Mouse (Mus musculus) MEL (cell line): ENCODE measurements at regions not wholly inside any gene's neighbourhood (a gene's known extent, or its start where the extent isn't known, plus 50 kb on each side); places are given as distances from the start of the nearest gene placed in this dataset.

Experiments
- DNase-seq: peaks from one replicate; pipeline ENCODE4 v3.0.0; 2011; ENCODE audit warnings: low read depth, low spot score
- H3K27ac ChIP-seq: 2 replicates; pipeline ENCODE4 v1.5.1; 2012; ENCODE audit warnings: low read depth, mild to moderate bottlenecking, control low read depth, low read length, moderate library complexity; ENCODE audit not compliant: control insufficient read depth
- H3K27me3 ChIP-seq, 2 experiments: fragments of 150-350 bp in 1 of 2; sonication (generic) in 1 of 2; 2 replicates each; pipeline ENCODE4 v1.6.1; 2012; ENCODE audit warnings: low read length in 2 of 2, mild to moderate bottlenecking in 2 of 2, improper control_type of control experiment in 1 of 2, moderate library complexity in 1 of 2; ENCODE audit not compliant: insufficient read depth in 2 of 2, control insufficient read depth in 1 of 2
- H3K36me3 ChIP-seq, 2 experiments: 2 replicates each; pipeline ENCODE4 v1.6.1; 2012 to 2014; ENCODE audit warnings: low read length in 2 of 2, improper control_type of control experiment in 1 of 2, inconsistent platforms in 1 of 2, mild to moderate bottlenecking in 1 of 2; ENCODE audit not compliant: insufficient read depth in 2 of 2, control insufficient read depth in 1 of 2
- H3K4me1 ChIP-seq, 2 experiments: fragments of 150-350 bp in 1 of 2; sonication (generic) in 1 of 2; 2 replicates each; pipeline ENCODE4 v1.6.1; 2012; ENCODE audit warnings: low read length in 2 of 2, improper control_type of control experiment in 1 of 2, mild to moderate bottlenecking in 1 of 2; ENCODE audit not compliant: insufficient read depth in 2 of 2, control insufficient read depth in 1 of 2
- H3K4me3 ChIP-seq, 2 experiments: fragments of 150-350 bp in 1 of 2; sonication (generic) in 1 of 2; 2 replicates each; pipeline ENCODE4 v1.5.1; 2012; ENCODE audit warnings: low read depth in 2 of 2, low read length in 2 of 2, mild to moderate bottlenecking in 2 of 2, moderate library complexity in 2 of 2, control low read depth in 1 of 2, improper control_type of control experiment in 1 of 2; ENCODE audit not compliant: control insufficient read depth in 1 of 2, insufficient read depth in 1 of 2
- H3K79me2 ChIP-seq: 2 replicates; pipeline ENCODE4 v1.6.1; 2012; ENCODE audit warnings: mild to moderate bottlenecking, low read length, moderate library complexity; ENCODE audit not compliant: control insufficient read depth, poor library complexity, insufficient read depth
- H3K9ac ChIP-seq: 2 replicates; pipeline ENCODE4 v1.6.1; 2012; ENCODE audit warnings: low read depth, mild to moderate bottlenecking, control low read depth, low read length, moderate library complexity; ENCODE audit not compliant: control insufficient read depth, poor library complexity, severe bottlenecking
- H3K9me3 ChIP-seq: fragments of 150-350 bp; sonication (generic); replicated peaks from 2 replicates; pipeline ENCODE4 v1.6.1; 2012; ENCODE audit warnings: mild to moderate bottlenecking, low read length, improper control_type of control experiment, moderate library complexity; ENCODE audit not compliant: insufficient read depth
- BHLHE40 ChIP-seq: IDR thresholded peaks from 2 replicates; pipeline ENCODE4 v1.6.1; 2012; ENCODE audit warnings: low read depth, mild to moderate bottlenecking, inconsistent platforms, low read length, improper control_type of control experiment, borderline replicate concordance
- CHD2 ChIP-seq: IDR thresholded peaks from 2 replicates; pipeline ENCODE4 v1.6.1; 2011; ENCODE audit warnings: low read length, improper control_type of control experiment
- CTCF ChIP-seq, 3 experiments: IDR thresholded peaks in 2 of 3; conservative IDR thresholded peaks in 1 of 3; 2 replicates each; pipeline ENCODE4 v1.5.1; 2011 to 2012; ENCODE audit warnings: low read length in 3 of 3, low read depth in 2 of 3, mild to moderate bottlenecking in 2 of 3, improper control_type of control experiment in 1 of 3, inconsistent platforms in 1 of 3, mixed read lengths in 1 of 3, moderate library complexity in 1 of 3; ENCODE audit not compliant: control insufficient read depth in 1 of 3, insufficient read depth in 1 of 3, poor library complexity in 1 of 3, severe bottlenecking in 1 of 3
- E2F4 ChIP-seq: IDR thresholded peaks from 2 replicates; pipeline ENCODE4 v1.6.1; 2011; ENCODE audit warnings: low read depth, low read length, improper control_type of control experiment, borderline replicate concordance
- ELF1 ChIP-seq: IDR thresholded peaks from 2 replicates; pipeline ENCODE4 v1.6.1; 2014; ENCODE audit warnings: low read depth, mild to moderate bottlenecking, inconsistent platforms, low read length, improper control_type of control experiment, moderate library complexity
- EP300 ChIP-seq, 2 experiments: IDR thresholded peaks; 2 replicates each; pipeline ENCODE4 v1.6.1; 2011; ENCODE audit warnings: improper control_type of control experiment in 2 of 2, low read length in 2 of 2, low read depth in 1 of 2, mild to moderate bottlenecking in 1 of 2
- HCFC1 ChIP-seq: IDR thresholded peaks from 2 replicates; pipeline ENCODE4 v1.6.1; 2012; ENCODE audit warnings: low read depth, mild to moderate bottlenecking, inconsistent platforms, low read length, improper control_type of control experiment, moderate library complexity
- JUND ChIP-seq: IDR thresholded peaks from 2 replicates; pipeline ENCODE4 v1.6.1; 2011; ENCODE audit warnings: low read depth, mild to moderate bottlenecking, improper control_type of control experiment, low read length
- KAT2A ChIP-seq: conservative IDR thresholded peaks from 2 replicates; pipeline ENCODE4 v1.6.1; 2012; ENCODE audit warnings: low read depth, low read length, improper control_type of control experiment, inconsistent platforms
- MAFK ChIP-seq: IDR thresholded peaks from 2 replicates; pipeline ENCODE4 v1.6.1; 2011; ENCODE audit warnings: low read depth, mild to moderate bottlenecking, low read length, improper control_type of control experiment, borderline replicate concordance
- MAZ ChIP-seq: IDR thresholded peaks from 2 replicates; pipeline ENCODE4 v1.6.1; 2012; ENCODE audit warnings: low read depth, mild to moderate bottlenecking, inconsistent platforms, low read length, improper control_type of control experiment
- MYB ChIP-seq: IDR thresholded peaks from 2 replicates; pipeline ENCODE4 v1.6.1; 2011; ENCODE audit warnings: mild to moderate bottlenecking, low read depth, low read length, improper control_type of control experiment
- NELFE ChIP-seq: IDR thresholded peaks from 2 replicates; pipeline ENCODE4 v1.6.1; 2011; ENCODE audit warnings: low read depth, low read length, improper control_type of control experiment
- POLR2AphosphoS2 ChIP-seq: IDR thresholded peaks from 2 replicates; pipeline ENCODE4 v1.6.1; 2011; ENCODE audit warnings: low read length, improper control_type of control experiment
- POLR2AphosphoS5 ChIP-seq: IDR thresholded peaks from 2 replicates; pipeline ENCODE4 v1.6.1; 2012; ENCODE audit warnings: low read depth, borderline replicate concordance, mild to moderate bottlenecking, inconsistent platforms, low read length, moderate library complexity, mixed read lengths
- RAD21 ChIP-seq: IDR thresholded peaks from 2 replicates; pipeline ENCODE4 v1.6.1; 2011; ENCODE audit warnings: mild to moderate bottlenecking, low read depth, low read length, improper control_type of control experiment
- RCOR1 ChIP-seq: IDR thresholded peaks from 2 replicates; pipeline ENCODE4 v1.6.1; 2012; ENCODE audit warnings: low read depth, mild to moderate bottlenecking, inconsistent platforms, low read length, improper control_type of control experiment
- SMC3 ChIP-seq: IDR thresholded peaks from 2 replicates; pipeline ENCODE4 v1.6.1; 2011; ENCODE audit warnings: low read depth, low read length, improper control_type of control experiment
- TAL1 ChIP-seq: IDR thresholded peaks from 2 replicates; pipeline ENCODE4 v1.6.1; 2012; ENCODE audit warnings: mild to moderate bottlenecking, inconsistent platforms, low read length, moderate library complexity, mixed read lengths
- UBTF ChIP-seq: IDR thresholded peaks from 2 replicates; pipeline ENCODE4 v1.6.1; 2012; ENCODE audit warnings: low read depth, mild to moderate bottlenecking, inconsistent platforms, low read length, improper control_type of control experiment, moderate library complexity, borderline replicate concordance; ENCODE audit not compliant: insufficient read depth
- USF1 ChIP-seq: IDR thresholded peaks from 2 replicates; pipeline ENCODE4 v1.6.1; 2014; ENCODE audit warnings: low read depth, mild to moderate bottlenecking, inconsistent platforms, low read length, improper control_type of control experiment, moderate library complexity
- USF2 ChIP-seq, 2 experiments: IDR thresholded peaks; 2 replicates each; pipeline ENCODE4 v1.6.1; 2011 to 2012; ENCODE audit warnings: improper control_type of control experiment in 2 of 2, low read length in 2 of 2, borderline replicate concordance in 1 of 2, inconsistent platforms in 1 of 2, low read depth in 1 of 2, mild to moderate bottlenecking in 1 of 2; ENCODE audit not compliant: insufficient read depth in 1 of 2
- ZKSCAN1 ChIP-seq: IDR thresholded peaks from 2 replicates; pipeline ENCODE4 v1.6.1; 2012; ENCODE audit warnings: low read depth, mild to moderate bottlenecking, inconsistent platforms, low read length, improper control_type of control experiment, moderate library complexity

DNA sequence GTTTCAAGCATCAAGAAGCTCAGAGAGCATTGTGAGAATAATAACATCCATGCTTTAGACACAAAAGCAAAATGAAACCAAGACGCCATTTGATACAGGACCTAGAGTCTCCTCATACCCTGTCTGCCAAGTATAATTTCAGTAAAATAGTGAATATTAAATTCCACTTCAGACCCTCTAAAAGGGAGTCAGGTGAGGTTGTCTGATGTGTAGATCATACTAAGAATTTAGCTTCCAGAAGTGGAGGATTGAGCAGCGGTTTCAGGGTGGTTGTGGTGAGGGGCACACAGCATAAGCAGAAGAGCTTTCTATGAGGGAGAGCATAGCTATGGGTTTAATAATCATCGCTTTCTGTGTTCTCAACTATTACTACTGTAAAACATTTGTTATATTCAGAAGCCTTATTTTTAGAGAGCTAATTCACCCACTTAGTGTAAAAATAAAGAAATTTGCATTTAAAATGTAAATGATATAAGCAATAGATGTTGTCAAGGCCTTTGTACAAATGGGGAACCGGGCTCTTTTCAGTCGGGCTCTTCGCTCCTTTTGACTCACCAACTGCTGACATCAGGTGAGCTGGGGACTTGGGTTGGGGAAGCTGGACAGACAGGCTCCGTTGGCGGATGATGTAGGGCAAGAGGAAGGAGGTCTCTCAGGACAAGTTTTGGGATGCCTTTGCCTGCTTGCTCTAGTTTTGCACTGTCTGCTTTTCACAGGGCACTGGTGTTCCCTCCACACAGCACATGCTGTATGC lies 85.2 kb upstream of the Ankrd1 start:
- Histone ChIP-seq H3K27me3 (no peaks in the 10 kb centered on the region), H3K9ac (no peak overlapping the region), H3K9me3 (no peaks in the 10 kb centered on the region), H3K4me1 (no peaks in the 10 kb centered on the region), H3K36me3 (no peaks in the 10 kb centered on the region), H3K79me2 (no peaks in the 10 kb centered on the region), H3K27ac (no peak overlapping the region), H3K4me3 (no peak overlapping the region)
- TF ChIP-seq NELFE (no peak), E2F4 (no peak), MAZ (no peak), BHLHE40 (no peak), HCFC1 (no peak), SMC3 (no peak), MYB (no peak), KAT2A (no peak), MAFK (no peak), ELF1 (no peak), UBTF (no peak), RCOR1 (no peak), USF1 (no peak), RAD21 (no peak)
- DNase-seq = no peak

DNA sequence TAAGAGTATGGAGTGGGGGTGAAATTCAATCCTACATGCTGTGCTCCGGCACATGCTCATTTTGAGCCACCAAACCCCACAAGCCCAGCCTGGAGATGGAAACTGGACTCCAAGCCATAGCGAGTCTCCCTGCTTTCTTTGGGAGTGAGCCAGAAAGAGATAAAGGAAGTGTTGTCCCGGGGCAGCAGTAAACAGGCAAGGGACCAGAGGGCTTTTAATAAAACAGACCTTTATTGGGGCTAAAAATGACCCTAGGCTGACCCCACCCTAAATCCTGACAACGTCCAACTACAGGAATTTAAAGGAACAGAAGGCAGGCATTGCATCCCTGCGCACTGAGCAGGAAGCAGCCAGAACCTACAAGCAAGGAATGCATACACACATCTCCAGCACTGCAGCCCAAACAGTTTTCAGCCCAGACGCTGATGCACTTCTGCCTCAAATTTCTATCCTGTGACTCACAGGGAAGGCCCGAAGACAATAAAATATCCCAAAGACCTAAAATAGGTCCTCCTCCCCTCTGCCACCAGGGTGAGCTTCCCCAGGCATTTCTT lies 87.9 kb upstream of the Ankrd1 start:
- Histone ChIP-seq H3K27ac (no peak overlapping the region), H3K36me3 (no peaks in the 10 kb centered on the region), H3K4me1 (no peaks in the 10 kb centered on the region), H3K9me3 (no peaks in the 10 kb centered on the region), H3K4me3 (no peak overlapping the region), H3K27me3 (no peaks in the 10 kb centered on the region), H3K79me2 (no peaks in the 10 kb centered on the region), H3K9ac (no peak overlapping the region)
- no peak for DNase-seq
- TF ChIP-seq USF2 (IDR thresholded peaks at IDR 0.05; ENCODE audit: borderline replicate concordance in 1 of 2, insufficient read depth in 1 of 2, low read depth in 1 of 2, low read length in 2 of 2) (no peak), CHD2 (no peak), ZKSCAN1 (no peak), RCOR1 (no peak), TAL1 (no peak), CTCF (IDR thresholded peaks at IDR 0.05 in 2 of 3, conservative IDR thresholded peaks at IDR 0.05 in 1 of 3; ENCODE audit: control insufficient read depth in 1 of 3, insufficient read depth in 1 of 3, low read depth in 2 of 3, low read length in 3 of 3, poor library complexity in 1 of 3, severe bottlenecking in 1 of 3) (no peak), EP300 (IDR thresholded peaks at IDR 0.05; ENCODE audit: low read depth in 1 of 2, low read length in 2 of 2) (no peak), JUND (no peak), POLR2AphosphoS5 (no peak), SMC3 (no peak), POLR2AphosphoS2 (no peak), HCFC1 (no peak), MAZ (no peak)
- TF ChIP-seq, all 39 proteins: peak for 0
